Mouse (Mus musculus) layer of hippocampus, adult 11-12 months (tissue): Measurements from ENCODE around the gene Zfp335.
"Not testable (repeated sequence)": the region's sequence is repeated elsewhere in the genome, so short reads cannot be mapped to it uniquely, and the experiment has no call there.

Source experiments
- DNase-seq: peaks from one replicate; pipeline ENCODE4 v3.0.0; 2022; ENCODE audit warnings: low spot score

The Zfp335 gene

GRCm38 (mm10) chr2:164866741-164867551 is 44.6 kb downstream of the Zfp335 start:
- no peak for DNase-seq

DNA sequence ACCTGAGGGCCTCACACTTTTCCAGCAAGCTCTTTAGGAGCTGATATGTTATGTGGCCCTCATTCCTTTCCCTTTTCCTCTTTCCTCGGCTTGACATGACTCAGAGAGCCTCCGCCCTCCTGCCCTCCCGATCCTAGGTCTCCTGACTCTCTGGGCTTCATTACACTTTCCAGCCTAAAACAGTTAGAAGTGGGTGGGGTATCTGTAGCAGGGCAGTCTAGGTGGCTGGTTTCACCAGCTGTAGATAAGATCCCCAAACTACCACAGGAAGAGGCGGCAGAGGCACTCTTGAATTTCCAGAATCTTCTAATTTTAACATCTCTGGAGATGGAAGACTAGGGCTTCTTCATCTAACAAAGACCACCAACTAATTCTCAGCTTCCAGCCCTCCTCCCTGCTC is 47.0 kb downstream of the Zfp335 start:
- no peak for DNase-seq

- not testable (repeated sequence) for DNase-seq
These were observed 48.1 kb downstream of the Zfp335 start for GRCm38 (mm10) chr2:164863411-164863810.

DNA sequence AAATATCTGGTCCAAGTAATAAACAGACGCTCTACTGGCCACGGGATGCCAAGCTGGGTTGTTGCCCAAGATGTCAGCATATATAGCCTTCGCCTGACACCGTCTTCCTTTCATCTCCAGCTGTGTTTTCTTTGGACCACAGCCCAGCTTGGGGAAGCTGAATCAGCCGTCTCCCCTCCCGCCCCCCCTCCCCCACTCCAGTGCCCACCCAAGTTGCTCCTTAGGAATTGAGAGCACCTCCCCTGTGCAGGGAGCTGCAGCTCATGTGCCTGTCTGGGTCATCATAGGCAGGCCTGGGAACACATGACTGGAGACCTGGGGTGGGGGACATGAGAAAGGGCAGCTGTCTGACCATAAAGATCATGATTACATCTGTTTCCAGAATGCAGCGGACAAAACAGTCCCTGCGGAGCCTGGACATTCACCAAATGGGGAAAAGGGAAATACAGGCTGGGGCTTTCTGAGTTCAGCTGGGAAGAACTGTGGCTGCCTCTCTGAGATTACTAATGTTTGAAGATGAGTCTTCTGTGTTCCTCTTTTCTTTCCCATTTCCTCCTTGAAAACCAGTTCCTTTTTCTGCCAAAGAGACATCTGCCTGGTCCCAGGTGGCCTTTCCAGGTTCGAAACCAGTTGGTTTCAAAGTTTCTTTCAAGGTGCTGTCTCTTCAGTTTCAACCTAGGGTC is 49.2 kb downstream of the Zfp335 start:
- DNase-seq, result no peak

DNA sequence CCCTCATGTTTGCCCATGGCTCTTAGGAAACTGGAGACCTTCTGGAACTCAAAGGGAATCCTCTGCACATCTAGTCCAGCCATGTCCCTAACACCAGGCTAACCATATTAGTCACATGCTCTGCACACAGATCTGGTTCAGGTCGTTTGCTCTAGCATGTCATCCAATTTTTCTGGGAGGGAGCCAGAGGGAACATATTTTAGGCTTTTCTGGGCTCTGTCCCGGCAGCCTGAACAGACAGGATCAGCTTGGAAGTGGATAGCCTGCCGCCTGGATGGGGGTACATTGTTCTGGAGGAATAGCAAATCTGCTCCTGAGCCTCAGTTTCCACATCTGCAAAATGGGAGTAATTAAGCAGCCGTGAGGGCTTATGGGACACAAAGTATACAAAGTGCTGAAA is 50.5 kb downstream of the Zfp335 start:
- DNase-seq, result no peak

DNA sequence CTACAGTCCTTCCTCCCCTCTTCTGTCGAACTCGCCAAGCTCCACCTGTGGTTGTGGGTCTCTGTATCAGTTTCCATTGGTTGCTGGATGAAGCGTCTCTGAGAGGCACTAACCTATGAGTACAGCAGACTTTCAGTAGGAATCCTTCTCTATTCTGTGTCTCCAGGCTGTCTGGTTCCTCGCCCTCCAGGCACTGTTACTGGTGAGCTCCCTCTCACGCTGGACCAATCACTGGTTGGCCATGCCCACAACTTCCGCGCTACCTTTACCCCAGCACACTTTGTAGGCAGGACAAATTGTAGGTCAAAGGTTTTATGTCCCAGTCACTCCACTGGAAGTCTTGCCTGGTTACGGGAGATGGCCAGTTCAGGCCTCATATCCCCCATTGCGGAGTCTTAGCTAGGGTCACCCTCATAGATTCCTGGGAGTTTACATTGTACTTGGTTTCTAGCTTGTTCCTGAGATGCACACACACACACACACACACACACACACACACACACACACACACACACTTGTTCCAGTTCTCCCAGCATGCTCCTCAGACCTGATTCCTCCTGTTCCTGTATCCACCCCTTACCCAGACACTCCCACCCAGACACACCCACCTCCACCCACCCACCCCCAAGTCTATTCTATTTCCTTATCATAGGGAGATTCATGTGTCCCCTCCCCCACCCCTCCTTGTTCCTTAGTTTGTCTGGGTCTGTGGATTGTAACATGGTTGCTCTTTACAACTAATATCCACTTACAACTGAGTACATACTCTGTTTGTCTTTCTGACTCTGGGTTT is 51.7 kb downstream of the Zfp335 start:
- no peak for DNase-seq

DNA sequence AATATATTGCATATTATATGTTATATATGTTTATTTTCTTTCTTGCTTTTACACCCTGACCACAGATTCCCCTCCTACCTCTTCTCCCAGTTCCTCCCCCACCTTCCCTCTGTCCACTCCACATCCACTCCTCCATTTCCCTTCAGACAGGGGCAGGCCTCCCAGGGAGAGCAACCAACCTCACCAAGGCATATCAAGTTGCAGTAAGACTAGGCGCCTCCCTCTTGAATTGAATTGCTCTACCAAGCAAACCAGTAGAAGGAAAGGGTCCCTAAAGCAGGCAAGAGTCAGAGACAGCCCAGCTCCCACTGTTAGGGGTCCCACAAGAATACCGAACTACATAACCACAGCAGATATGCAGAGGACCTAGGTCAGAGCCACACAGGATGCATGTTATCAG is 52.4 kb downstream of the Zfp335 start:
- DNase-seq, result no peak

DNA sequence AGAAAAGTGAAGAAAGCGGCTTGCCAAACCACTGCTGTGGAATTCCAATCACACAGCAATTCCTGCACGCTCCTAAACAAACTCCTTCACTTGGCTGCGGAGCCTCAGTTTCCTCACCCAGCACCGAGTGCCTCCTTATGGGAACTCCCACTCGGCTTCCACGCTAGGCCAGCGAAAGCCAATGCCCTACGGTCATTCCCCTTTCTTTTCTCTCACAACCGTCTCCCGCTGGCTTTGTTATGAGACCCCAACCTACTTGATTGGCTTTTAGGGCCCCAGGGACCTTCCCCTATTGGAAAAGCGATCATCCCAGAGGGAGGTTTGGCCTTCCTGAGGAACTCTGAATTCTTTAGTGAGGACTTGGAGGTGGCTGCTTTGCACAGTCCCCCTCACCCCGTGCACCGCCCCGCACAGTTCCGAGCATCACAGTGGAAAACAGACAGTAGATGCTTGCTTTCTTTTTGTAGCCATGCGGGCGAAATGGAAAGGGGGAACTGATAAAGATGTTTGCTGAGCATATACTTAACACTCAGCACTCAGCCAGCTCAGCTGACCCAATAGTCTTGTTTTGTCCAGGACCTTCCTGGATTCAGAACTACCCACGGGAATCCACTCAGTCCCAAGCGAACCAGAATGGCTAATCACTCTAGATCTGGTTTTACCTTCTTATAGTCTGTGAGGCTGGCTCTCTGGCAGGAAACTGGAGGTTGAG is 53.6 kb downstream of the Zfp335 start:
- no peak for DNase-seq

DNA sequence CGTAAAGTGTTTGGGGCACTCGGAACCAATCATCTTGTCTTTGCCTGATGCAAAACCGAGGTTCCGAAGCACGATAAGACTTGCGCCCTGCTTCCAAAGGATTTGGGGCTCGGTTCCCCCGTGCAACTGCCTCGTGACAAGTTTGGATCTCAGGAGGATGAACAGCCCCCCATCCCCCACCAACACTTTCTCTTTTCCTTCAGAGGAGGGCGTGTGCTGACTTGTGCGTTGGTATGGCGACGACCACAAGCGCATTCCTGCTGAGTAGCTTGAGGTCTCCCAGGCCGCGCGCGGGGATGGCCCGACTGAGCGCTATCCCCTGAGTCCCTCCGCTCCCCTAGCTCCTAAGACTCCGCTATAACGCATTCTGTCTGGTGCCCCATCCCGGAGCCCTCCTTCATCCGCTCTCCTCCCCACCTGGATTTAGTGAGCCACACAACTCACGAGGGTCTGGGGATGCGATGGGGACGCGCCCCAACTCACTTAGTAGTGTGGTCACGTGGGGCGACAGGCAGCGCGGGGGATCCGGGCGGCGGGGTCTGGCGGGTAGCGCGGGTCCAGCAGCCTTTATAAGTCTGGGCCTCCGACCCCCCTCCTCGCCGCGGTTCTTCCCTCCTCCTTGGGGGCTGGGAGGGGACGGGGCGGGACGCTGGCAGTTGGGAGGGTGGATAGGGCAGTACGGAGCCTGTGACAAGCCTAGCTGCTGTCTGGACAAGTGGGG is 54.3 kb downstream of the Zfp335 start, which contains the start of gene Pltp:
Gene Pltp, minus strand, starts transcription at position 611 of the 721 bp plus-strand sequence.
- no peak for DNase-seq

GRCm38 (mm10) chr2:164856309-164857100 is 55.1 kb downstream of the Zfp335 start:
- DNase-seq, result no peak

DNA sequence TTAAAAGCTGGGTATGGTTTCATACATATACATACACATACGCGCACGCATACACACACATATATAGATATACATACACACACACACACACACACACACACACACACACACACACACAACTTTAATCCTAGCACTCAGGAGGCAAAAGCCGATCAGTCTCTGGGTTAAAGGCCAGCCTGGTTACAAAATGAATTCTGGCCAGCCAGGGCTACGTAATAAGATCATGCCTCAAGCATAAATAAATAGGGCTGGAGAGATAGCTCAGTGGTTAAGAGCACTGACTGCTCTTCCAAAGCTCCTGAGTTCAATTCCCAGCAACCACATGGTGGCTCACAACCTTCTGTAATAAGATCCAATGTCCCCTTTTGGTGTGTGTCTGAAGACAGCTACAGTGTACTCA is 56.0 kb downstream of the Zfp335 start:
- DNase-seq, result not testable (repeated sequence)

GRCm38 (mm10) chr2:164850061-164850460 is 61.5 kb downstream of the Zfp335 start:
- DNase-seq, result no peak

DNA sequence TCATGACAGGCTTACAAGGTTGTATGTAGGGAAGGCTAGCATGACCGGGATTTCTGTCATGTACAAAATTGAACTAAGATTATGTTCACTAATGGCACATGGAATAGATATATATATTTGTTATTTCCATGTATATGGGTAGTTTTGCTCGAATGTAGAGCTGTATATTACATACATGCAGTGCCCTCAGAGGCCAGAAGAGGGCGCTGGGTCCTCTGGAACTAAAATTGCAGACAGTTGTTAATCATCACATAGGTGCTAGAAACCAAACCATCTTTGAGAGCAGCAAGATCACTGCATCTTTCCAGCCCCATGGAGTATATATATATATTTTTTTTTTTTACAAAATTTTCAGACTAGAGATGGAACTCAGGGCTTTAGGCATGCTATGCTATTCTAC is 65.8 kb downstream of the Zfp335 start:
- no peak for DNase-seq
